8 mouse cellular contexts compared by ENCODE assay signal in the genomic region with DNA sequence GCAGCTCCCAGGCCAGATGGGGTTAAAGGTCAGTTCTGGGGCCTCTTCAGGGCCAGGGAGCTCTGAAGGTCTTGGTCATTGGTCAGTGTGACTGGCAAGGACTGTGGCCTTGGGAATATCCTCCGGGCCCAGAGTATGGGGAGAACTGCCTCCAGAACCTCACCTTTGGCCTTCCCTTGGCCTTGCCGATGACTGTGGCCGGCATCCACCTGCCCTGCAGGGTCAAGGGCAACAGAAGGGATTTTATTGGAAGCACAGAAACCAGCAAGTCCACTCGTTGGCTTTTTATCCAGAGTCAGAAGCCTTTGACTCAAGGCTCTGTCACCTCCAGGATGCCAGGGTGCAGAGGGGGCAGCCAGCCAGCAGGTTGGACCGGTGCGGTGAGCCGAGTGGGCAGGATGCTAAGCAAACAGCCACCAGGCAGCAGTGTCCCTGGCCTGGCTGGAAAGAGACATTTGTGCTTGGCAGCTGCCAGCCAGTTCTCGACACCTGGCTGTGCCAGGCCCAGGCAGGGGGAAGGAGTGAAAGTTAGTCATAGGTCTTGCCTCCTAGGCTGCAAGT.
DNase-seq lines count a peak whose midpoint lies in the region; ATAC-seq and TF ChIP-seq lines count a peak whose summit lies in the region.

No protein-coding gene starts in this region.

- no peaks in the 10 kb centered on the region for H3K36me3 ChIP-seq in intestine, embryonic 16.5 days (ENCODE audit: control insufficient read depth, insufficient read depth, low read length)
- H3K36me3 ChIP-seq in intestine, embryonic 15.5 days, result no peaks in the 10 kb centered on the region
- H3K36me3 ChIP-seq in kidney, postnatal 0 days (ENCODE audit: insufficient read depth, low read length), result no peaks in the 10 kb centered on the region

- peak; percentile 62 to 75 for DNase-seq in cerebellum, postnatal 25 days
- no peak for DNase-seq in kidney, postnatal 0 days (ENCODE audit: low spot score)
- DNase-seq in lung, postnatal 4 days, result peak; percentile 47 to 77
- no peak for DNase-seq in right cerebral cortex, adult 2 months (ENCODE audit: low spot score in 2 of 2)
- DNase-seq in layer of hippocampus, adult 8-10 months (ENCODE audit: low spot score in 2 of 2), result no peak
- DNase-seq in testis, postnatal 14 days (ENCODE audit: low spot score), result no peak

- H3K4me2 ChIP-seq in intestine, embryonic 16.5 days (ENCODE audit: low read depth, low read length), result no peak overlapping the region
- H3K4me2 ChIP-seq in intestine, embryonic 15.5 days (replicated peaks), result no peak overlapping the region
- H3K4me2 ChIP-seq in kidney, postnatal 0 days (ENCODE audit: low read length), result no peak overlapping the region

- H3K4me3 ChIP-seq in intestine, embryonic 16.5 days (ENCODE audit: low read length), result no peak overlapping the region
- H3K4me3 ChIP-seq in intestine, embryonic 15.5 days (replicated peaks), result no peak overlapping the region
- no peak overlapping the region for H3K4me3 ChIP-seq in kidney, postnatal 0 days (replicated peaks; ENCODE audit: low read depth, low read length)

- H3K4me1 ChIP-seq in intestine, embryonic 16.5 days (ENCODE audit: control insufficient read depth, insufficient read depth, low read length), result peaks cover 71% of the 10 kb centered on the region
- H3K4me1 ChIP-seq in intestine, embryonic 15.5 days (replicated peaks), result peaks cover 77% of the 10 kb centered on the region
- H3K4me1 ChIP-seq in kidney, postnatal 0 days (replicated peaks; ENCODE audit: insufficient read depth, low read length), result peaks cover 61% of the 10 kb centered on the region

- no peak for ATAC-seq in intestine, embryonic 16.5 days
- no peak for ATAC-seq in intestine, embryonic 15.5 days
- ATAC-seq in kidney, postnatal 0 days (replicated peaks; ENCODE audit: low FRiP score, low read depth), result no peak

- H3K9me3 ChIP-seq in intestine, embryonic 16.5 days (ENCODE audit: control insufficient read depth, low read length), result no peaks in the 10 kb centered on the region
- H3K9me3 ChIP-seq in intestine, embryonic 15.5 days, result no peaks in the 10 kb centered on the region
- H3K9me3 ChIP-seq in kidney, postnatal 0 days (replicated peaks; ENCODE audit: low read length), result no peaks in the 10 kb centered on the region

- H3K9ac ChIP-seq in intestine, embryonic 16.5 days (ENCODE audit: low read depth, low read length), result peak overlapping the region; percentile 25; the same call in 1 of the 2 replicates
- no peak overlapping the region for H3K9ac ChIP-seq in intestine, embryonic 15.5 days
- H3K9ac ChIP-seq in kidney, postnatal 0 days (ENCODE audit: low read depth, low read length), result no peak overlapping the region

- WGBS in intestine, embryonic 16.5 days, result 70% methylated on average over 8 of the region's 8 CpGs
- WGBS in intestine, embryonic 15.5 days, result 71% methylated on average over 8 of the region's 8 CpGs
- WGBS in kidney, postnatal 0 days, result 74% methylated on average over 8 of the region's 8 CpGs

- TF ChIP-seq CTCF in kidney, postnatal 0 days (IDR thresholded peaks at IDR 0.05; ENCODE audit: low read depth), result no peak

- no peak overlapping the region for H3K27ac ChIP-seq in intestine, embryonic 16.5 days (ENCODE audit: low read length)
- no peak overlapping the region for H3K27ac ChIP-seq in intestine, embryonic 15.5 days
- H3K27ac ChIP-seq in kidney, postnatal 0 days, result 0 out of 2 replicates have a peak overlapping the region, but pooled peaks have one; percentile 25

- no peaks in the 10 kb centered on the region for H3K27me3 ChIP-seq in intestine, embryonic 16.5 days (replicated peaks; ENCODE audit: control insufficient read depth, insufficient read depth, low read length)
- no peaks in the 10 kb centered on the region for H3K27me3 ChIP-seq in intestine, embryonic 15.5 days (replicated peaks)
- H3K27me3 ChIP-seq in kidney, postnatal 0 days (ENCODE audit: insufficient read depth, low read length), result no peaks in the 10 kb centered on the region

Comparison
In these comparisons a context has a peak if more than half of its experiments do, and no peak if none do; other contexts are left out.
1. DNase-seq: peak in cerebellum, postnatal 25 days (2 of 2) and lung, postnatal 4 days (2 of 2); none in kidney, postnatal 0 days (single experiment), right cerebral cortex, adult 2 months (0 of 2), layer of hippocampus, adult 8-10 months (0 of 2) and testis, postnatal 14 days (single experiment).